Mouse (Mus musculus): ENCODE results near the gene D930020B18Rik.

Gene D930020B18Rik

GRCm38 (mm10) chr10:121641272-121642053 is at the start of gene D930020B18Rik:
D930020B18Rik (plus strand) TSS chr10:121641588.
- DNase-seq (ENCODE audit: low spot score), result peak; percentile 30

- DNase-seq (ENCODE audit: low spot score), result no peak
Measured at GRCm38 (mm10) chr10:121596580-121596979, 44.8 kb upstream of the D930020B18Rik start.

DNA sequence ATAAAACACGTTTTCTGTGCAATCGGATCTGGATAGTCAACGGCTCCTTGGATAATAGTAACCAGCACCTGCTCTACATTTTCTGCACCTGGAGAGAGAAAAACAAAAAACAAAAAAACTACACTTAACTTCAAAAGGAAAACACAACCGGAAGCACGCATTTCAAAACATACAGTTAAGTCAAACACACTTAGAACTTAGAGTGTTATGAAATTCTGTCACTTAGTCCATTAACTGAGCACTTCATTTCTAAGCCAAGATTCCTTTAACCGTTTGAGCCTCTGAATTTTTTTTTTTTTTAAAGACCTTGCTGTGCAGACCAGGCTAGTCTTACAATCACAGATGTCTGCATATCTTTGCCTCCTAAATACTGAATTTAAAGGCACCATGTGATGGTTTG is 40.1 kb upstream of the D930020B18Rik start:
- DNase-seq (ENCODE audit: low spot score), result no peak

GRCm38 (mm10) chr10:121603556-121603955 is 37.8 kb upstream of the D930020B18Rik start:
- no peak for DNase-seq (ENCODE audit: low spot score)

DNA sequence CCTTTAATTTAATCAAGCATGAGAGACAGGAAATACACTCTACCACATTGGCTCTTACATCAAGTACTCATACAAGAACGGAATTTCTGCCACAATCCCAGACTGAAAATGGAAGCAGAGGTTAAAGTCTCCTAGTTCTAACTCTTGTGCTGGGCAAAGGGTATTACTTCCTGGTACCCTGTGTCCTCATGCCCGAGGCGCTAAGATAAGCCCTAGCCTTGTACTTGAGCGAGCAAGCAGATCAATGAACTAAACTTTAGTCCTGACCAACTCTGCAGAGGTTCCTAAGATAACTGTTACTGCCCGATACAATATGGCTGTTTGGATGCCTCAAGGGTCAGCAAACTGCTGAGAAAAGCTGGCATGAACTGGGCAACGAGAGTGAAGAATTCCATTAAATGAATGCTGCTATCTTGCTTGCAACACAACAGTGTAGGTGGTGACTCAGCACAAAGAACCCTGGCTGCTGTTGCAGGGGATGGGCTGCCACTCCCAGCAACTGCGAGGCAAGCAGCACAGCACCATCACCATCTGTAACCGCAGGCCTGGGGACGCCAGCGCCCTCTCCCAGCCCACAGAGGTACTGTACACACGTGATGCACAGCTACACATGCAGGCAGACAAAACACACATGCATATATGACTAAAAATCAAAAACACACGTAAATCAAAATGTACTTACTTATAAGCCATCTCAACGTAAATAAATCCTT is 36.6 kb upstream of the D930020B18Rik start:
- DNase-seq (ENCODE audit: low spot score), result no peak

- DNase-seq (ENCODE audit: low spot score), result no peak
Measured at GRCm38 (mm10) chr10:121608177-121608576, 33.2 kb upstream of the D930020B18Rik start.

- no peak for DNase-seq (ENCODE audit: low spot score)
Measured at GRCm38 (mm10) chr10:121611587-121611986, 29.8 kb upstream of the D930020B18Rik start.

DNA sequence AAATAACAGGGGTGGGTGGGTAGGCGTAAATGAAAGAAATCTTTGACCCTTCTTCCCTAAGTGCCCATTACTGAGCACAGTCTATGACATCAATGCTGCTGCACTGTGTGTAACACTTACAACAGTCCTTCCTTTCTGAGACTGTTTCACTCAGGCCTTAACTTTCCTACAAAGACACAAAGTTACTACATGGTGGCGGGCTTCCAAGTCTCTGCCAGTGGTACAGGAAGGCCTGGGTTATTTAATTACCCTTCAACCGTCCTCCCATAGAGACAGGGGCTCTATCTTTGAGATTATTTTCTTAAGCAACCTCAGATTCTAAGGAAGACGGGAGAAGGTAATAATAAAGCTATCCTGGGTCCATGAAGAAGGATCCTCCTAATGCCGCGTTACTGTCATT is 28.9 kb upstream of the D930020B18Rik start:
- no peak for DNase-seq (ENCODE audit: low spot score)

DNA sequence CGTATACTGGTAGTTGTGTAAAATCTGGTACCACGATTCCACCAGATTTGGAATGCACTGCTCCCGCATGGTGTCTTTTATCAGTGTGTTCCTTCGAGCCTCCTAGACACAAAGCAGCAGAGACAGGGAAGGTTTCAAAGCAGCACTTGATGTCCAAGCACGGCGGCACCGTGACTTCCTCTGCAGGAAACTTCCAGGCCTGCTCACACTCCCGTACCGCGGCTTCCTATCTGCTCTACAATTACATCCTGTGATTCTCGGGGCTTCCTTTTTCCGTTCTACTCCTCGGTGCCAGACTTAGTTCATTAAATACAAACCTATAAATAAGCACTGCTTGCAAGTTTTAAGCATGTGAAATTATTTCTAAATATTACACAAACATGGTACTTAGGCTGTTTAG is 27.8 kb upstream of the D930020B18Rik start:
- DNase-seq (ENCODE audit: low spot score), result no peak

DNA sequence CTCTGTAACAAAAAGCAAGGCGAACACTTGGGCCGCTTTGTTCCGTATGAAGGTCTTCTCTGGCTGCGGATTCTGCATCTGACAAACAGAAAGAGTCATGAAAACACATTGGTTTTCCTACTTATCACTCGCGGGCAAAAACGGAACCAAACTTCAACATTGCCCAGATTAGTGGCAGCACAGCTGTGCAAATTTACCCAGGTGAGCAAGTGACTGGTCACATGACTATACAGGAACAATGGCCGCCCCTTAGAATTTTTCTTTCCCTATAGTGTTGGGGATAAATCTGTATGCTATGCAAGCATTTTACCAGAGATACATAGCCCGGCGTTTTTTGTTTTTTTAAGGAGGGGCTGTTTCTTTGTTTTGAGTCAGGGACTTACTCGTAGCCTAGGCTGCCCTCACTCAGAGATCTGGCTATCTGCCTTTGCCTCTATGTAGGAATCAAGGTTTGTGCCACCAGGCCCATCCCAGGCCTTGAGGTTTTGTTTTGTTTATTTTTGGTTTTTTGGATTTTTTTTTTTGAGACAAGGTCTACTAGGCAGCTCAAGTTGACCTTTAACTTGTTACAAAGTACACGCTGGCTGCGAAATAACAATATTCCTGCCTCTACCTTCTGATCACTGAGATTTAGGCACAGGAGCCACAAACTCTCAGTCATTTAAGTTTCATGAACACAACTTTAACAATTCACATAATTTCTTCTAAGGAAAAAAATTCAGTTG is 26.1 kb upstream of the D930020B18Rik start:
- DNase-seq (ENCODE audit: low spot score), result no peak

DNA sequence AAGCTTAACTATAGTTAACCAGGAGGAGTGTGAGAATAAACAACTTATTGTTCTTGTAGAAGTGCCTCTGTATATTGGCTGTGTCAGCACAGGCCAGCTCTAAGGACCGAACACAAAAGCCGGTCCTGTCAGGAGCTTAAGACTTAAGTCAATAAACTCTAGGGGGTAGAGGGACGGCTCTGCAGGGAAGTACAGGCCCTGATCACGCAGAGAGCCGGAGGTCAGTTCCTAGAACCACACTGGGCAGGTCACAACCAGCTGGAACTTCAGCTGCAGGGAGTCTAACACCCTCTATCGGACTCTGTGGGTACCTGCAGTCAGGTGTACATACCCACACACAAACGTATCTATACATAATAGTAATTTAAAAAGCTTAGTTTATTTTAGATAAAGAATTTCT is 25.5 kb upstream of the D930020B18Rik start:
- DNase-seq (ENCODE audit: low spot score), result no peak

- DNase-seq (ENCODE audit: low spot score), result no peak
Measured at GRCm38 (mm10) chr10:121622431-121622830, 19.0 kb upstream of the D930020B18Rik start.

- DNase-seq (ENCODE audit: low spot score), result no peak
Measured at GRCm38 (mm10) chr10:121623670-121624069, 17.7 kb upstream of the D930020B18Rik start.

DNA sequence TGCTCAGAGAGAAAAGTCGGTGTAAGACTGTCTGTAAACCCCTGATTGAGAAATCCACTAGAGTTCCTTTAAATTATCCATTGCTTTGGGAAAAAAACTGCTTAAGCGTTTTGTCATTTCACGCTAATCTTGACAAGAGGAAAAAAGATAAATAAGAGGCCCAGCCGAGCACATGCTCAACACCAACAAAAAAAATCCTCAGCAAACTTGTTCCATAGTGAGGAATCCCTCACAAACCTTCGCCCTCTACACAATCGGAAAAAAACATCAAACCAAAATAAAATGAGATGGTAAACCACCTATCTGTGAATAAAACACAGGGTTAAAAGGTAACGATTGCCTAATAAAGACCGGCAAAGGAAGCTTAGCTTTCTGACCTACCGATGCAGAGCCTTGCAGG is 16.4 kb upstream of the D930020B18Rik start:
- DNase-seq (ENCODE audit: low spot score), result no peak

GRCm38 (mm10) chr10:121625407-121626185 is 15.8 kb upstream of the D930020B18Rik start:
- DNase-seq (ENCODE audit: low spot score), result no peak

DNA sequence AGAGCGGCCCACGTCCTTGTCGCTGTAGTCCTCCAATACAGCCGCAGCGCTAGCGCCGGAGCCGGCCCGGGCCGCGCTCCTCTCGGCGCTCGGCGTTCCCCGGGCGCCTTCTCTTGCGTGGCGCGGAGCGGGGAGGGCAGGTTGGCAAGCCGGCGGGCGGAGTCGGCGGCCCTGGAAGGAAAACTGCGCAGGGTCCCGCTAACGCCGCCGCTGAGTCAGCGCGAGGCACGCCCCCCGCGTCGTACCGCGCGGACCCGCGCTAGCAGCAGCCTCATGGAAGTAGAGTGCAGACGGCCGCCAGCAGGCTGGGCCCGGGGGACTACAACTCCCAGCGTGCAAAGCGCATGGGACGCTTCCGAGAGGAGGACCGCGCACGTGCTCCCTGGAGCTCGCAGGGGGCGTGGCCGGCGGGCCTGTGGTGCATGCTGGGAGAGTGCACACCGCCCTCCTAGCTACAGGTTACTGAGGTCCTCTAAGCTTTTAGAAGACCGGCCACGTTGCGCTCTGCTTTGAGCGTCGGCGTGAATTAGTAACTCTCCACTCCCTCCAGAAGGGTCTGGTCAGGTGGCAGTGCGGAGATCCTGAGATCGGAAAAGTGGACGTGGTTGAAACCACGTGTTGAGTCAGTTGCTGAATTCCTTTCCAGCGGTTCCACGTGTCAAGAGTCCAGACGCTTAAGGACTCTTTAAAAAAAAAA is 15.1 kb upstream of the D930020B18Rik start, which contains the start of gene Xpot:
Gene Xpot, minus strand, starts transcription at position 147 of the 697 bp plus-strand sequence.
- DNase-seq (ENCODE audit: low spot score), result peak; percentile 97

- DNase-seq (ENCODE audit: low spot score), result no peak
Measured at GRCm38 (mm10) chr10:121627216-121627852, 14.1 kb upstream of the D930020B18Rik start.

- no peak for DNase-seq (ENCODE audit: low spot score)
Measured at GRCm38 (mm10) chr10:121628561-121629040, 12.8 kb upstream of the D930020B18Rik start.

DNA sequence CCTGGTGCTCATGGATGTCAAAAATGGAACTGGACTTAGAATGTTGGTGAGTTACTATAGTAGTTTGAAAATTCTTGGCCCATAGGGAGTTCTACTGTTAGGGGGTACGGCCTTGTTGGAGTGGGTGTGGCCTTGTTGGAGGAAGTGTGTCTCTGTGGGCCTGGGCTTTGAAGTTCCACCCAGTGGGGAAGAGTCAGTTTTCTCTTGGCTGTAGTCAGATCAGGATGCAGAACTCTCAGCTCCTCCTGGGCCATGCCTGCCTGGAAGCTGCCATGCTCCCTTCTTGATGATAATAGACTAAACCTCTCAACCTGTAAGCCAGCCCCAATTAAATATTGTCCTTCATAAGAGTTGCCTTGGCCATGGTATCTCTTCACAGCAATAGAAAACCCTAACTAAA is 7.2 kb upstream of the D930020B18Rik start:
- no peak for DNase-seq (ENCODE audit: low spot score)

- no peak for DNase-seq (ENCODE audit: low spot score)
Measured at GRCm38 (mm10) chr10:121636276-121636675, 5.1 kb upstream of the D930020B18Rik start.

DNA sequence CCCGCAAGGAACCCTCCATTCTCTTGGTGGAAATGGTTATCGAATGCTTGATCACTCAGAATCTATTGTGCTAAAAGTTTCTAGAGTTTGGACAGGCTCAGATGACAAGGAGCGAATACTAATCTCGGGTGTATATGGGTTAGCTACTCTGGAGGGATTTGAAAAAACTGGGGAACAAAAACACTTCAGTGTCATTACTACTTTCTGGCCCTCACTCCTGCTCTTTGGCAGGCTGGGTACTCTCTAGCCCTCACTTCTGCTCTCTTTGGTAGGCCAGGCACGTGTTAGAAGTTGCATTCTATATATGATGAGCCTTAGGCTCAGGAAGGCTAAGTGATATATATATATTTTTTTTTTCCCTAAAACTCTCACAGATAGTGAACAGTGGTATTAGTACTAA is 1.8 kb upstream of the D930020B18Rik start:
- no peak for DNase-seq (ENCODE audit: low spot score)
